Mouse (Mus musculus): ENCODE data around the gene Hoxc6. TPM values are rescaled to one million over a fixed set of nuclear protein-coding genes. Genes with fewer than 3 reads are reported as not detected.

Gene Hoxc6
- polyA plus RNA-seq, 1 experiment from 2014 or later = 6.1 TPM

DNA sequence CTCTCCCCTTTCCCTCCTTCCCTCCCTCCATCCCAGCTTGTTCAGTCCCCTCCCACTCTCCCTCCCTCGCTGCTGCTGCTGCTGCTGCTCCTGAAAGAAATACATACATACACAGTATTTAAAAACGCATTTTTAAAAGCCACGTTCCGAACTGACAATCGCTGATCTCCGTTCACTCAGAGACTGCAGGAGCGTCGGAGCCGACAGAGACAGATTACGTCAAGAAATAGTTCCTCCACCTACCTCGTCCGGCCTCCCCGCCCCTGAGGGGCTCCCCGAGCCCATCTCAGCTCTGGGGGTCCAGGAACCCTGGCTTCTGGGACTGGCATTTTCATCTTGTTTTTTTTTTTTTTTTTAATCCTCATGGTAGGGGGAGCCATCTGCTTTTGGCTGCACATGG, 17.1 kb upstream of the Hoxc6 start:
- no peaks in the 10 kb centered on the region for H3K4me1 ChIP-seq (replicated peaks; ENCODE audit: control insufficient read depth, insufficient read depth, low read length)
- under 1% methylated on average over 14 of the region's 14 CpGs for WGBS
- no peaks in the 10 kb centered on the region for H3K9me3 ChIP-seq (ENCODE audit: control insufficient read depth, low read length)
- peak overlapping the region; percentile 43 for H3K4me3 ChIP-seq (ENCODE audit: low read depth, low read length)
- H3K27me3 ChIP-seq (replicated peaks; ENCODE audit: control insufficient read depth, insufficient read depth, low read length) = peaks cover 99% of the 10 kb centered on the region
- H3K27ac ChIP-seq (ENCODE audit: low read depth) = 0 out of 2 replicates have a peak overlapping the region, but pooled peaks have one; percentile 64
- H3K9ac ChIP-seq (ENCODE audit: low read length) = peak overlapping the region; percentile 29
- no peaks in the 10 kb centered on the region for H3K36me3 ChIP-seq (ENCODE audit: control insufficient read depth, insufficient read depth, low read length)
- ATAC-seq (replicated peaks; ENCODE audit: low FRiP score, low TSS enrichment, low read depth) (no peak), DNase-seq (ENCODE audit: low spot score) (no peak)
- peak overlapping the region; percentile 52 for H3K4me2 ChIP-seq (ENCODE audit: low read length)

DNA sequence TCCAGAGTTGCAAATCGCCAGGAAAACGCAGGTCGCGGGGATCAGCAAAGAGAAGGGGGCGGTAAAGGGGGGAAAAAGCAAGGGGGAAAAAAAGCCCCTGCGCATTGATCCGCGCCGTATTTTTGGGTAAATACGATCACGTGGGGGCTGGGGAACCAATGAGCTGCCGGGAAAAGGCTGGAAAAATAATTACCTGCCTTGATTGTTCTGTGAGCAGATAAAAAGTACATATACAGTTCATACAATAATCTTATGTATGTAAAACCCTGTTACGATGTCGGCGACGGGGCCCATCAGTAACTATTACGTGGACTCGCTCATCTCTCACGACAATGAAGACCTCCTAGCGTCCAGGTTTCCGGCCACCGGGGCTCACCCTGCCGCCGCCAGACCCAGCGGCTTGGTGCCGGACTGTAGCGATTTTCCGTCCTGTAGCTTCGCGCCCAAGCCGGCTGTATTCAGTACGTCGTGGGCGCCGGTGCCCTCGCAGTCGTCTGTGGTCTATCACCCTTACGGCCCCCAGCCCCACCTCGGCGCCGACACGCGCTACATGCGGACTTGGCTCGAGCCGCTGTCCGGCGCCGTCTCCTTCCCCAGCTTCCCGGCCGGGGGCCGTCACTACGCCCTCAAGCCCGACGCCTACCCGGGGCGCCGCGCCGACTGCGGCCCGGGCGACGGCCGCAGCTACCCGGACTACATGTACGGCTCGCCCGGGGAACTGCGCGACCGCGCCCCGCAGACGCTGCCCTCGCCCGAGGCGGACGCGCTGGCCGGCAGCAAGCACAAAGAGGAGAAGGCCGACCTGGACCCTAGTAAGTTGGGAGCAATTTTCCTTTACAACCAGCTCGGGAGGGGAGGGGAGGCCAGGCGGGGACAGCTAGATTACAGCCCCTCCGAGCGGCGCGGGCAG, 16.4 kb upstream of the Hoxc6 start:
- Histone ChIP-seq H3K9me3 (ENCODE audit: control insufficient read depth, low read length) (no peaks in the 10 kb centered on the region), H3K4me2 (ENCODE audit: low read length) (peak overlapping the region; percentile 52), H3K27ac (ENCODE audit: low read depth) (peak overlapping the region; percentile 64), H3K4me1 (replicated peaks; ENCODE audit: control insufficient read depth, insufficient read depth, low read length) (no peaks in the 10 kb centered on the region), H3K9ac (ENCODE audit: low read length) (peak overlapping the region; percentile 48), H3K27me3 (replicated peaks; ENCODE audit: control insufficient read depth, insufficient read depth, low read length) (peaks cover 99% of the 10 kb centered on the region), H3K36me3 (ENCODE audit: control insufficient read depth, insufficient read depth, low read length) (no peaks in the 10 kb centered on the region), H3K4me3 (ENCODE audit: low read depth, low read length) (peak overlapping the region; percentile 43)
- DNase-seq (ENCODE audit: low spot score) (no peak), ATAC-seq (replicated peaks; ENCODE audit: low FRiP score, low TSS enrichment, low read depth) (no peak; the same call in 1 of the 2 replicates)
- WGBS = under 1% methylated on average over 88 of the region's 88 CpGs

DNA sequence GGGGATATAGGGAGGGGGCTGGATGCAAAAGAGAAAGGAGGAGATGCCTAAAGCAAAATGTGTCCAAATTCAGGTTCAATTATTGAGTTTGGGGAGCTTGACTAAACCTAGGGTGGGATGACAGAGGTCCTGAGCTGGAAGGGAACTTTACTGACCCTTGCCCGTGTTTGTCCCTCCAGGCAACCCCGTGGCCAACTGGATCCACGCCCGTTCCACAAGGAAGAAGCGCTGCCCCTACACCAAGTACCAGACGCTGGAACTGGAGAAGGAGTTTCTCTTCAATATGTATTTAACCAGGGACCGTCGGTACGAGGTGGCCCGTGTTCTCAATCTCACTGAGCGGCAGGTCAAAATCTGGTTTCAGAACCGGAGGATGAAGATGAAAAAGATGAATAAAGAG, 14.3 kb upstream of the Hoxc6 start:
- Histone ChIP-seq H3K27me3 (replicated peaks; ENCODE audit: control insufficient read depth, insufficient read depth, low read length) (peaks cover 98% of the 10 kb centered on the region), H3K27ac (ENCODE audit: low read depth) (no peak overlapping the region), H3K9ac (ENCODE audit: low read length) (no peak overlapping the region), H3K9me3 (ENCODE audit: control insufficient read depth, low read length) (no peaks in the 10 kb centered on the region), H3K4me3 (ENCODE audit: low read depth, low read length) (no peak overlapping the region), H3K36me3 (ENCODE audit: control insufficient read depth, insufficient read depth, low read length) (no peaks in the 10 kb centered on the region), H3K4me2 (ENCODE audit: low read length) (peak overlapping the region; percentile 52), H3K4me1 (replicated peaks; ENCODE audit: control insufficient read depth, insufficient read depth, low read length) (peaks cover 4% of the 10 kb centered on the region; the same call in 1 of the 2 replicates)
- WGBS = 18% methylated on average over 12 of the region's 12 CpGs
- DNase-seq (ENCODE audit: low spot score) = no peak
- ATAC-seq (replicated peaks; ENCODE audit: low FRiP score, low TSS enrichment, low read depth) = no peak

DNA sequence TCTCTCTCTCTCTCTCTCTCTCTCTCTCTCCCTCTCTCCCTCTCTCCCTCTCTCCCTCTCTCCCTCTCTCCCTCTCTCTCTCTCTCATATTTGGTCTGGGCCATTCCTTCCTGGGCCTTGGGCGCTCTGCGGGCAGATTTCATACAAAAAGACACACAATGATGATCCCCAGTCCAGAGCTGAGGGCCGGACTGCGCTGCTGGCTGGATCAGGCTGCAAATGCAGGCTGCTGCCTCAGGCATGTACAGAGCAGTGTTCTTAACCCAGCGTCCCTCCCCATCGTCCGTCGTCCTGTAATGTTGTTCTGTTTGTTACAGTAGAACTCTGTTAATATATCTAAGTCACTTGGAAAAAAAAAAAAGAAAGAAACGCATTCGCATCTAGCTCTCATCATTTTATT, 13.5 kb upstream of the Hoxc6 start:
- H3K36me3 ChIP-seq (ENCODE audit: control insufficient read depth, insufficient read depth, low read length) = no peaks in the 10 kb centered on the region
- DNase-seq (ENCODE audit: low spot score) = no peak
- peaks cover 98% of the 10 kb centered on the region for H3K27me3 ChIP-seq (replicated peaks; ENCODE audit: control insufficient read depth, insufficient read depth, low read length)
- peaks cover 4% of the 10 kb centered on the region; the same call in 1 of the 2 replicates for H3K4me1 ChIP-seq (replicated peaks; ENCODE audit: control insufficient read depth, insufficient read depth, low read length)
- no peaks in the 10 kb centered on the region for H3K9me3 ChIP-seq (ENCODE audit: control insufficient read depth, low read length)
- no peak overlapping the region for H3K27ac ChIP-seq (ENCODE audit: low read depth)
- 12% methylated on average over 10 of the region's 10 CpGs for WGBS
- H3K4me3 ChIP-seq (ENCODE audit: low read depth, low read length) = no peak overlapping the region
- H3K9ac ChIP-seq (ENCODE audit: low read length) = no peak overlapping the region
- H3K4me2 ChIP-seq (ENCODE audit: low read length) = no peak overlapping the region
- no peak for ATAC-seq (replicated peaks; ENCODE audit: low FRiP score, low TSS enrichment, low read depth)

DNA sequence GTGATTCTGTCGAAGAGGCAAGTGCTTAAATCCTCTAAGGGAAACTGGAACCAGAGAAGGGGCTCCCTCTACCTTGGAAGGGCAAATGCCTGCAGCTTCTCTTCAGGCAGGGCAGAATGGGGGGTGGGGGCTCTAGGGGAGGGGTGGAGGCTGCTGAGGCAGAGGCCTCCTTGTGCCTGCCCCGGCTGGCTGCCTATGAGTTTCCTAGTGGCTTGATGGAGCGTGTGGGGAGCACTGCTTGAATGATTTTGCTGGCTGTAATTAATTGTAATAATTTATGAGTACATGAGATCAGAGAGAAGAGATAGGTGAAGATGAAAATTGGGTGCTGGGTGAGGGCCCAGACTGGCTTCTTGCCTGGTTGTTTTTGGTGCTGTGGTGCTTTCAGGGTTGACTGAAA, 13.1 kb upstream of the Hoxc6 start:
- no peak overlapping the region for H3K9ac ChIP-seq (ENCODE audit: low read length)
- 29% methylated on average over 3 of the region's 3 CpGs for WGBS
- H3K9me3 ChIP-seq (ENCODE audit: control insufficient read depth, low read length) = no peaks in the 10 kb centered on the region
- no peak overlapping the region for H3K27ac ChIP-seq (ENCODE audit: low read depth)
- H3K4me3 ChIP-seq (ENCODE audit: low read depth, low read length) = no peak overlapping the region
- H3K36me3 ChIP-seq (ENCODE audit: control insufficient read depth, insufficient read depth, low read length) = no peaks in the 10 kb centered on the region
- no peak overlapping the region for H3K4me2 ChIP-seq (ENCODE audit: low read length)
- peaks cover 4% of the 10 kb centered on the region; the same call in 1 of the 2 replicates for H3K4me1 ChIP-seq (replicated peaks; ENCODE audit: control insufficient read depth, insufficient read depth, low read length)
- DNase-seq (ENCODE audit: low spot score) (no peak), ATAC-seq (replicated peaks; ENCODE audit: low FRiP score, low TSS enrichment, low read depth) (no peak)
- peaks cover 98% of the 10 kb centered on the region for H3K27me3 ChIP-seq (replicated peaks; ENCODE audit: control insufficient read depth, insufficient read depth, low read length)

DNA sequence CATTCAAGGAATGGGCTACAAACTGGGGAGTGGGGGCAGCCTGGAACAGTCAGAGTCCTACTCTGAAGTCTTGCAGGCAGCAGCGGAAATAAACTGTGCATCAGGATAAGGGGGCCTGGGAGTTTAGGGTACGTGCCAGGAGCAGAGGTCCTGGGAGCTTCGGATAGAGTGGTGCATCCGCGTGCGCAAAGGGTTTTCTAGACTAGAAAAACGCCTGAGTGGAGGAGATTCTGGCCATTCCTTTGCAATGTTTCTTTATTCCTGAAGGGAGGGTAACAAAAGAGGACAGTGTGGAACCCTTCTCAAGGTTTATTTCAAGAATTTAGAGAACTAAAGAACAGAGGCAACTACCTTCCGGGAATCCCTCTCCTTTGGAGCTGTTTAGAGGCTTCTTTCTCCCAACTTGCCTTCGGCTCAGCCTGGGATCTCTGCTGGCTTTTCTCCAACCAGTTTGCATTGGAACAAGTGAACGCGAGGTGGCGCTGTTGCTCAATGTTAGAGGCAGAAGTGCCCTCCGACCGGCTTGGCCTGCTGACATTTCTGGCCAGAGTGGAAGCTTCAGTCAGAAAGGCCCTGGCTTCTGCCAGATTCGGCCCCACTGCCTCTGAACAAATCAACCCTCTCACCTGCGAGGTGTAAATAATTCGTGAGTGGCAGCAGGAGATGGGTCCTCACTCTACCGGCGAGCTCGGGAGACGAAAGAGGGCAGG, 10.8 kb upstream of the Hoxc6 start:
- ATAC-seq (replicated peaks; ENCODE audit: low FRiP score, low TSS enrichment, low read depth) = peak; percentile 48; the same call in 1 of the 2 replicates
- Histone ChIP-seq H3K27ac (ENCODE audit: low read depth) (no peak overlapping the region), H3K9me3 (ENCODE audit: control insufficient read depth, low read length) (no peaks in the 10 kb centered on the region), H3K27me3 (replicated peaks; ENCODE audit: control insufficient read depth, insufficient read depth, low read length) (peaks cover 95% of the 10 kb centered on the region), H3K36me3 (ENCODE audit: control insufficient read depth, insufficient read depth, low read length) (no peaks in the 10 kb centered on the region), H3K4me1 (replicated peaks; ENCODE audit: control insufficient read depth, insufficient read depth, low read length) (peaks cover 4% of the 10 kb centered on the region; the same call in 1 of the 2 replicates), H3K4me2 (ENCODE audit: low read length) (0 out of 2 replicates have a peak overlapping the region, but pooled peaks have one; percentile 7), H3K9ac (ENCODE audit: low read length) (no peak overlapping the region), H3K4me3 (ENCODE audit: low read depth, low read length) (no peak overlapping the region)
- DNase-seq (ENCODE audit: low spot score) = peak; percentile 99
- 7% methylated on average over 21 of the region's 21 CpGs for WGBS

DNA sequence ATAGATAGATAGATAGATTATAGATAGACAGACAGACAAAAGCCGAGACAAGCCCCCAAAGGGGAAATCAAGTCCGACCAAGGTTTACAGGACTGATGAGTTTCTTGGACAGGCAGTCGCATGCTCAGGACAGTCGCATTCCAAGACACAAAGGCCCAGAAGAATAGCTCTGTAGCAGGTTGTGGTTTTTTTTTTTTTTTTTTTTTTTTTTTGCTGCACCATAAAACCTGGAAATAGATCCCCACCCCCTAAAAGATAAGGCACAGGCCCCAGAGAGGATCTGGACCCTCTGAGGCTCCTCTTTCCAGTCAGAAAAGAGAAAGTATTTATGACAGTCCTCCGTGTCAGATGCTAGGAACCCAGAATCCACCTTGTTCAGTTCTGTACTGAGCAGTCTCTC, 10.0 kb upstream of the Hoxc6 start:
- Histone ChIP-seq H3K36me3 (ENCODE audit: control insufficient read depth, insufficient read depth, low read length) (no peaks in the 10 kb centered on the region), H3K9ac (ENCODE audit: low read length) (no peak overlapping the region), H3K4me2 (ENCODE audit: low read length) (no peak overlapping the region), H3K4me1 (replicated peaks; ENCODE audit: control insufficient read depth, insufficient read depth, low read length) (peaks cover 4% of the 10 kb centered on the region; the same call in 1 of the 2 replicates), H3K27ac (ENCODE audit: low read depth) (no peak overlapping the region), H3K9me3 (ENCODE audit: control insufficient read depth, low read length) (no peaks in the 10 kb centered on the region), H3K27me3 (replicated peaks; ENCODE audit: control insufficient read depth, insufficient read depth, low read length) (peaks cover 96% of the 10 kb centered on the region), H3K4me3 (ENCODE audit: low read depth, low read length) (no peak overlapping the region)
- 53% methylated on average over 5 of the region's 5 CpGs for WGBS
- DNase-seq (ENCODE audit: low spot score) (no peak), ATAC-seq (replicated peaks; ENCODE audit: low FRiP score, low TSS enrichment, low read depth) (no peak)

DNA sequence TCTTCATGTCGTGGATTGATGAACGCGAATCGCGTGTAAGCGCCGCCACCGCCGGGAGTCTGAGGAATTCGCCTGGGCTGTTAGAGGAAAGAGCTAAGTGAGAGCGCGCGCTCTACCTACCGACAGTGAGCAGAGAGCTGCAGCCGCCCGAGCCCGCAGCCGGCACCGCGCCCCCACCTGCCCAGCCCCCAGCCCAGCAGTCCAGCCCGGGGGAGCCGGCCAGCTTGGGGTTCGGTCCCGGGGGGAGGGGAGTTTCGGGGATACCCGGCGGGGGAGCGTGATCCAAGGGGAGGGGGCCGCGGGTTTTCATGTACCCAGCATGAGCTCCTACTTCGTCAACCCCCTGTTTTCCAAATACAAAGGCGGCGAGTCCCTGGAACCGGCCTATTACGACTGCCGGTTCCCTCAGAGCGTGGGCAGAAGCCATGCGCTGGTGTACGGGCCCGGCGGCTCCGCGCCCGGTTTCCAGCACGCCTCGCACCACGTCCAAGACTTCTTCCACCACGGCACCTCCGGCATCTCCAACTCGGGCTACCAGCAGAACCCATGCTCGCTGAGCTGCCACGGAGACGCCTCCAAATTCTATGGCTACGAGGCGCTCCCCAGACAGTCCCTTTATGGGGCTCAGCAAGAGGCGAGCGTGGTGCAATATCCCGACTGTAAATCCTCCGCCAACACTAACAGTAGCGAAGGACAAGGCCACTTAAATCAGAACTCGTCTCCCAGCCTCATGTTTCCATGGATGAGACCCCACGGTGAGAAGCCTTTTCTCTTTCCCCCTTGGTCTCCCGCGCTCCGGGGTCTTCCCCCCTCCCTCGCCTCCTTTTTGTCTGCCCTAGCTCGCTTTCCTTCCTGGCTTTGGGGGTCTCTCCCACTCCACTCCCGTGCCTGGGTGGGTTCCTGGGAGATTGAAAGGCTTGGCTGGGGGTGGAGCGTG, 7.3 kb upstream of the Hoxc6 start, which contains the start of gene Hoxc8:
Gene Hoxc8, plus strand, starts transcription at position 147 of the 937 bp plus-strand sequence.
- peak within 1 kb of the TSS; percentile 51; the same call in 1 of the 2 replicates for H3K27ac ChIP-seq (ENCODE audit: low read depth)
- no peaks in the 10 kb centered on the region for H3K9me3 ChIP-seq (ENCODE audit: control insufficient read depth, low read length)
- DNase-seq (ENCODE audit: low spot score) (no peak), ATAC-seq (replicated peaks; ENCODE audit: low FRiP score, low TSS enrichment, low read depth) (0 out of 2 replicates have a peak, but pooled peaks have one; percentile 32)
- H3K4me3 ChIP-seq (ENCODE audit: low read depth, low read length) = peak within 1 kb of the TSS; percentile 42
- H3K9ac ChIP-seq (ENCODE audit: low read length) = peak within 1 kb of the TSS; percentile 58
- 2% methylated on average over 69 of the region's 69 CpGs for whole genome bisulfite sequencing
- H3K4me1 ChIP-seq (replicated peaks; ENCODE audit: control insufficient read depth, insufficient read depth, low read length) = peaks cover 4% of the 10 kb centered on the region; the same call in 1 of the 2 replicates
- H3K36me3 ChIP-seq (ENCODE audit: control insufficient read depth, insufficient read depth, low read length) = no peaks in the 10 kb centered on the region
- peak within 1 kb of the TSS; percentile 52 for H3K4me2 ChIP-seq (ENCODE audit: low read length)
- H3K27me3 ChIP-seq (replicated peaks; ENCODE audit: control insufficient read depth, insufficient read depth, low read length) = peaks cover 94% of the 10 kb centered on the region
